Mouse (Mus musculus): Measurements from ENCODE around the gene Krtap13-1. TPM values are rescaled to one million over a fixed set of nuclear protein-coding genes. Genes with fewer than 3 reads are reported as not detected.

The Krtap13-1 gene
- polyA plus RNA-seq, 2 experiments: not detected

- Histone ChIP-seq H3K9me3 (ENCODE audit: control insufficient read depth, low read length) (no peaks in the 10 kb centered on the region), H3K36me3 (ENCODE audit: control insufficient read depth, insufficient read depth, low read length) (no peaks in the 10 kb centered on the region), H3K4me2 (replicated peaks; ENCODE audit: low read depth, low read length, severe bottlenecking) (no peak within 1 kb of the TSS), H3K4me1 (ENCODE audit: control insufficient read depth, insufficient read depth, low read length) (no peaks in the 10 kb centered on the region), H3K9ac (ENCODE audit: low read depth, low read length, severe bottlenecking) (no peak within 1 kb of the TSS), H3K27me3 (ENCODE audit: control insufficient read depth, insufficient read depth, low read length) (no peaks in the 10 kb centered on the region), H3K4me3 (replicated peaks; ENCODE audit: low read length) (no peak within 1 kb of the TSS), H3K27ac (replicated peaks; ENCODE audit: low read depth, low read length) (no peak within 1 kb of the TSS)
- TF ChIP-seq POLR2A (IDR thresholded peaks at IDR 0.05; ENCODE audit: borderline replicate concordance, extremely low read depth, insufficient read depth, insufficient read length): no peak
- ATAC-seq (ENCODE audit: low FRiP score, low read depth): no peak
- no peak for DNase-seq (ENCODE audit: low spot score)
- WGBS: 89% methylated on average over 10 of the region's 10 CpGs
Measured at GRCm38 (mm10) chr16:88707496-88708012, 21.1 kb upstream of the Krtap13-1 start, which contains the start of gene 2310061N02Rik. Gene 2310061N02Rik, minus strand, starts transcription at chr16:88707962.

DNA sequence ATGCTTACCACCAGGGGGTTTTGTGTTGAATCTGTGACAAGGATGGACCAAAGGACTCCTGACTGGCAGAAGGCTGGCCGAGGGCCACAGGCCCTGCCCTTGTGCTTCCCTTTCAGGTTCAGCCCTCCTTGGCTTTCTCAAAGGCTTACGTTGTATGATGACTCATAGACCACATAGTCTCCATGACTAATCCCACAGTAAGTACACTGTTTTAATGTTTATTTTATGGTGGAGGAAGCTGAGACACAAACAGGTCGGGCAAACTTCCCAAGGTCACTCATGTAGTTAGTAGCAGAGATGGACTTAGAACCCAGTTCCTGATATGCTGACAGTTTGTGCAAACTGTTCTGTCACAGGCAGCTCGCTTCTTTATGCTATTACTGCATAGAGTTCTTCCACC is 17.9 kb upstream of the Krtap13-1 start:
- WGBS: 83% methylated on average over 4 of the region's 4 CpGs
- Histone ChIP-seq H3K4me1 (ENCODE audit: control insufficient read depth, insufficient read depth, low read length) (no peaks in the 10 kb centered on the region), H3K36me3 (ENCODE audit: control insufficient read depth, insufficient read depth, low read length) (no peaks in the 10 kb centered on the region), H3K9me3 (ENCODE audit: control insufficient read depth, low read length) (no peaks in the 10 kb centered on the region), H3K9ac (ENCODE audit: low read depth, low read length, severe bottlenecking) (no peak overlapping the region), H3K4me2 (replicated peaks; ENCODE audit: low read depth, low read length, severe bottlenecking) (no peak overlapping the region), H3K27me3 (ENCODE audit: control insufficient read depth, insufficient read depth, low read length) (no peaks in the 10 kb centered on the region), H3K4me3 (replicated peaks; ENCODE audit: low read length) (no peak overlapping the region), H3K27ac (replicated peaks; ENCODE audit: low read depth, low read length) (no peak overlapping the region)
- TF ChIP-seq POLR2A (IDR thresholded peaks at IDR 0.05; ENCODE audit: borderline replicate concordance, extremely low read depth, insufficient read depth, insufficient read length): no peak
- DNase-seq (ENCODE audit: low spot score) (no peak), ATAC-seq (ENCODE audit: low FRiP score, low read depth) (no peak)

GRCm38 (mm10) chr16:88711245-88711644 is 17.4 kb upstream of the Krtap13-1 start:
- no peaks in the 10 kb centered on the region for H3K36me3 ChIP-seq (ENCODE audit: control insufficient read depth, insufficient read depth, low read length)
- no peaks in the 10 kb centered on the region for H3K4me1 ChIP-seq (ENCODE audit: control insufficient read depth, insufficient read depth, low read length)
- no peak overlapping the region for H3K9ac ChIP-seq (ENCODE audit: low read depth, low read length, severe bottlenecking)
- TF ChIP-seq POLR2A (IDR thresholded peaks at IDR 0.05; ENCODE audit: borderline replicate concordance, extremely low read depth, insufficient read depth, insufficient read length): no peak
- no peaks in the 10 kb centered on the region for H3K27me3 ChIP-seq (ENCODE audit: control insufficient read depth, insufficient read depth, low read length)
- no peaks in the 10 kb centered on the region for H3K9me3 ChIP-seq (ENCODE audit: control insufficient read depth, low read length)
- no peak overlapping the region for H3K27ac ChIP-seq (replicated peaks; ENCODE audit: low read depth, low read length)
- 82% methylated on average over 6 of the region's 6 CpGs for WGBS
- no peak overlapping the region for H3K4me3 ChIP-seq (replicated peaks; ENCODE audit: low read length)
- no peak overlapping the region for H3K4me2 ChIP-seq (replicated peaks; ENCODE audit: low read depth, low read length, severe bottlenecking)
- DNase-seq (ENCODE audit: low spot score) (no peak), ATAC-seq (ENCODE audit: low FRiP score, low read depth) (no peak)

DNA sequence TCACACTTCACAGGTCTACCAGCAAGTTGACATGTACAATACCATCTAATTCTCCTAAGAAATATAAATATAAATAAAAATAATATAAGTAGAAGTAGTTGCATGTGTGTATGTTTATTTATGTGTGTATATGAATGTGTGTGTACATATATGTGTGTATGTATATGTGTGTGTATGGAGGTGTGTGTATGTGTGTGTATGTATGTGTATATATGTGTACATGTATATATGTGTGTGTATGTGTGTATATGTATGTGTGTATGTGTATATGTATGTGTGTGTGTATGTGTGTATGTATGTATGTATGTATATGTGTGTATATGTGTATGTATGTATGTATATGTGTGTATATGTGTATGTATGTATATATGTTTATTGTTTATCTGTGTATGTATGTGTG is 12.1 kb upstream of the Krtap13-1 start:
- no peak for TF ChIP-seq POLR2A (IDR thresholded peaks at IDR 0.05; ENCODE audit: borderline replicate concordance, extremely low read depth, insufficient read depth, insufficient read length)
- no peak for DNase-seq (ENCODE audit: low spot score)
- Histone ChIP-seq H3K9me3 (ENCODE audit: control insufficient read depth, low read length) (no peaks in the 10 kb centered on the region), H3K27me3 (ENCODE audit: control insufficient read depth, insufficient read depth, low read length) (no peaks in the 10 kb centered on the region), H3K4me3 (replicated peaks; ENCODE audit: low read length) (no peak overlapping the region), H3K9ac (ENCODE audit: low read depth, low read length, severe bottlenecking) (no peak overlapping the region), H3K36me3 (ENCODE audit: control insufficient read depth, insufficient read depth, low read length) (no peaks in the 10 kb centered on the region), H3K27ac (replicated peaks; ENCODE audit: low read depth, low read length) (no peak overlapping the region), H3K4me1 (ENCODE audit: control insufficient read depth, insufficient read depth, low read length) (no peaks in the 10 kb centered on the region), H3K4me2 (replicated peaks; ENCODE audit: low read depth, low read length, severe bottlenecking) (no peak overlapping the region)
- ATAC-seq (ENCODE audit: low FRiP score, low read depth): no peak

DNA sequence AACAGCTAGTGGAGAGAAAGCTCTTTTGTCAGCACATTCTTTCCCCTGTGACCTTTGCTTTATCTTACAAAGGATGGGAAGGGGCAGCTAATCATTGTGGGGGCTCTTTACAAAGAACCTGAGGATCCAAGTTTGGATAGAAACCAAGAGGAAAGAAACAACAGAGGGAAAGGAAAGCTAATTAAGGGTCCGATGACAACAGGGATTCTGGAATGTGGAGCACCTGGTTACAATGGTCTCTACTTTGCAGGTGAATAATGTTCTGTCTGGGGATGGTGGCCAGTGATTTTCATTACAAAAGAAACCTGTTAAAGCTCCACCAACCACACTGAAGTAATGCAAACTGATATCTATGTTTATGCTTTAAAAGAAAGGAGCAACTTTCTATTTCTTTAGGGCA is 8.6 kb upstream of the Krtap13-1 start:
- ATAC-seq (ENCODE audit: low FRiP score, low read depth) (no peak), DNase-seq (ENCODE audit: low spot score) (no peak)
- no peaks in the 10 kb centered on the region for H3K36me3 ChIP-seq (ENCODE audit: control insufficient read depth, insufficient read depth, low read length)
- H3K27ac ChIP-seq (replicated peaks; ENCODE audit: low read depth, low read length): no peak overlapping the region
- H3K27me3 ChIP-seq (ENCODE audit: control insufficient read depth, insufficient read depth, low read length): no peaks in the 10 kb centered on the region
- H3K9me3 ChIP-seq (ENCODE audit: control insufficient read depth, low read length): no peaks in the 10 kb centered on the region
- 47% methylated on average over 1 of the region's 1 CpGs for WGBS
- no peak overlapping the region for H3K9ac ChIP-seq (ENCODE audit: low read depth, low read length, severe bottlenecking)
- TF ChIP-seq POLR2A (IDR thresholded peaks at IDR 0.05; ENCODE audit: borderline replicate concordance, extremely low read depth, insufficient read depth, insufficient read length): no peak
- H3K4me1 ChIP-seq (ENCODE audit: control insufficient read depth, insufficient read depth, low read length): no peaks in the 10 kb centered on the region
- no peak overlapping the region for H3K4me2 ChIP-seq (replicated peaks; ENCODE audit: low read depth, low read length, severe bottlenecking)
- no peak overlapping the region for H3K4me3 ChIP-seq (replicated peaks; ENCODE audit: low read length)

DNA sequence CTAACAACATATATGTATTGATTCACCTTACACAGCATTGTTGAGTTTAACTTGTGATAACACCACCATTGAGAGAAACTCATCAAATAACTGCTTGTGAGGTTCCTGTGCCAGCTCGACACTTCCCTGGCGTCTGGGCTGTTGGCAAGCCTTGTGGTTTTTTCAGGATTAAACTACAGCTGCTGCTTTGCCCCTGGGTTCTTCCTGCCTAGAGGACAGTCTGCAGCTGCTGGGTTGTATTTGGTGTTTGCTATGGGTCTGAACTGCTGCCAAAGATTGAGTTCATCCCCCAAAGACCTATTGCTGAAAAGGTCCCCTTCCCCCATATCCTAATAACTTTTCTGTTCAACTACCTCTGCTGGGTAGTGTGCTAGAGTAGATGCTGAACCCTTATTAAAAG is 6.7 kb downstream of the Krtap13-1 start:
- no peak overlapping the region for H3K27ac ChIP-seq (replicated peaks; ENCODE audit: low read depth, low read length)
- DNase-seq (ENCODE audit: low spot score): peak; percentile 54
- ATAC-seq (ENCODE audit: low FRiP score, low read depth): peak; percentile 62

More for the DNA sequence above, 6.7 kb downstream of the Krtap13-1 start:
- Histone ChIP-seq H3K4me1 (ENCODE audit: control insufficient read depth, insufficient read depth, low read length) (no peaks in the 10 kb centered on the region), H3K27me3 (ENCODE audit: control insufficient read depth, insufficient read depth, low read length) (no peaks in the 10 kb centered on the region), H3K36me3 (ENCODE audit: control insufficient read depth, insufficient read depth, low read length) (no peaks in the 10 kb centered on the region), H3K4me3 (replicated peaks; ENCODE audit: low read length) (no peak overlapping the region), H3K4me2 (replicated peaks; ENCODE audit: low read depth, low read length, severe bottlenecking) (no peak overlapping the region), H3K9me3 (ENCODE audit: control insufficient read depth, low read length) (no peaks in the 10 kb centered on the region), H3K9ac (ENCODE audit: low read depth, low read length, severe bottlenecking) (no peak overlapping the region)
- WGBS: 34% methylated on average over 2 of the region's 2 CpGs
- TF ChIP-seq POLR2A (IDR thresholded peaks at IDR 0.05; ENCODE audit: borderline replicate concordance, extremely low read depth, insufficient read depth, insufficient read length): no peak

Measured in limb, embryonic 14.5 days (tissue).